Mouse (Mus musculus): ENCODE data around the gene Cfap61. TPM values are rescaled to one million over a fixed set of nuclear protein-coding genes. Genes with fewer than 3 reads are reported as not detected.

Cfap61 gene
- polyA plus RNA-seq, 1 experiment = not detected

DNA sequence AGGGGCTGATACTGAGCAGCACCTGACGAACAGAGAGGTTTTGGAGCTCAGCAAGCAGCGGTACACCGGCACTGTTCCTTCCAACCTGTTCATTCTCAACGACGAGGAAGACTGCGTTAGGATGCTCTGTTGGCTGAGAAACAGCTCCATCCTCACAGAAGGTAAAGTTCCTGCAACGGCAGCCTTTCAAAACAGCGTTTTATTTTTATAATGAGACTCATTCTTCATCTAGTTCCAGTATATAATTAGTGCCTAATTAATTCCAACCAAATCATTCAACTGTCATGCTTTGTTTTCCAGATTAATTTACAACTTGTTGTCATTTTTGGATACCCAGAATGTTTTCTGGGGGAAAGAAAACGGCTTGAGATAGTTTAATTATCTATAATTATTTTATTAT lies 175.3 kb downstream of the Cfap61 start:
- TF ChIP-seq POLR2A (IDR thresholded peaks at IDR 0.05; ENCODE audit: insufficient read depth, low read depth, low read length) (no peak), CTCF (IDR thresholded peaks at IDR 0.05; ENCODE audit: insufficient read depth, low read depth, low read length) (no peak)
- H3K27ac ChIP-seq (ENCODE audit: insufficient read depth, low read depth, low read length) = no peak overlapping the region
- 55% methylated on average over 9 of the region's 9 CpGs for WGBS

DNA sequence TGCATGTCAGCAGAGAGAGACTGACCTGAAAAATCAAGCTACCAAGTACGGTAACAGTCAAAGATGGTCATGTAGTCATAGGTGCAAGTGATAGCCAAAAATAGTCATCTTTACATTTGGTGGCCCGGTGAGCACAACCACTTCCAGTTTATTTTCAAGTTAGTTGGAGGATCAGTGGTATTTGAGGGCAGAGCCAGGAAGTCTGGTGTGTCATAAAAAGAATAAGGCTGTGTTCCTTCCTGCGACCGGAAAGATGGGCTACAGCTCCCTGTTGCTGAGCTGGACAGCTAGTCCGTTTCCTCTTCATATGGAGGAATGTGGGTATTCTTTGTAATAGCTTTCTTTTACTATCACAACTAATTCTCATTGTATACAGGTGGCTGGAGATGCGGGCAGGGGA lies 181.7 kb downstream of the Cfap61 start:
- 93% methylated on average over 6 of the region's 6 CpGs for WGBS
- TF ChIP-seq POLR2A (IDR thresholded peaks at IDR 0.05; ENCODE audit: insufficient read depth, low read depth, low read length) (no peak), CTCF (IDR thresholded peaks at IDR 0.05; ENCODE audit: insufficient read depth, low read depth, low read length) (no peak)
- Histone ChIP-seq H3K4me3 (ENCODE audit: insufficient read depth, low read depth, low read length) (no peak overlapping the region), H3K27ac (ENCODE audit: insufficient read depth, low read depth, low read length) (no peak overlapping the region), H3K4me1 (ENCODE audit: control insufficient read depth, insufficient read depth, low read length) (no peaks in the 10 kb centered on the region)

More for the DNA sequence above, 175.3 kb downstream of the Cfap61 start:
- Histone ChIP-seq H3K4me1 (ENCODE audit: control insufficient read depth, insufficient read depth, low read length) (no peaks in the 10 kb centered on the region), H3K4me3 (ENCODE audit: insufficient read depth, low read depth, low read length) (no peak overlapping the region)

DNA sequence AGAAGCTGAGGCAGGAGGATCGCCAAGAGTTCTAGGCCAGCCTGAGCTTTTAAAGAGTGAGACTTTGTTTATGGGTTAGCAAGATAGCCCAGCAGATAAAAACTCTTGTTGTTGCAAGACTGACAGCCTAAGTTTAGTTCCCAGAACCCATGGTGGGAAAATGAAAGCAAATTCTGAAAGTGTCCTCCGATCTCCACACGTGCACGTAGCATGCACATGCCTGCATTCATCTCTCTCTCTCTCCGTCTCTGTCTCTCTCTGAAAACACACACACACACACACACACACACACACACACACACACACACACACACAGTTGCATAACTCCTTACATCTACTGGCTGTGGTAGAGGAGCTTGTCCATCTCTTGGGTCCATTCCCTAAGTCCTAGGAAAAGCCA lies 182.1 kb downstream of the Cfap61 start:
- Histone ChIP-seq H3K4me1 (ENCODE audit: control insufficient read depth, insufficient read depth, low read length) (no peaks in the 10 kb centered on the region), H3K4me3 (ENCODE audit: insufficient read depth, low read depth, low read length) (no peak overlapping the region), H3K27ac (ENCODE audit: insufficient read depth, low read depth, low read length) (no peak overlapping the region)
- WGBS = 97% methylated on average over 5 of the region's 5 CpGs
- TF ChIP-seq POLR2A (IDR thresholded peaks at IDR 0.05; ENCODE audit: insufficient read depth, low read depth, low read length) (no peak), CTCF (IDR thresholded peaks at IDR 0.05; ENCODE audit: insufficient read depth, low read depth, low read length) (no peak)

DNA sequence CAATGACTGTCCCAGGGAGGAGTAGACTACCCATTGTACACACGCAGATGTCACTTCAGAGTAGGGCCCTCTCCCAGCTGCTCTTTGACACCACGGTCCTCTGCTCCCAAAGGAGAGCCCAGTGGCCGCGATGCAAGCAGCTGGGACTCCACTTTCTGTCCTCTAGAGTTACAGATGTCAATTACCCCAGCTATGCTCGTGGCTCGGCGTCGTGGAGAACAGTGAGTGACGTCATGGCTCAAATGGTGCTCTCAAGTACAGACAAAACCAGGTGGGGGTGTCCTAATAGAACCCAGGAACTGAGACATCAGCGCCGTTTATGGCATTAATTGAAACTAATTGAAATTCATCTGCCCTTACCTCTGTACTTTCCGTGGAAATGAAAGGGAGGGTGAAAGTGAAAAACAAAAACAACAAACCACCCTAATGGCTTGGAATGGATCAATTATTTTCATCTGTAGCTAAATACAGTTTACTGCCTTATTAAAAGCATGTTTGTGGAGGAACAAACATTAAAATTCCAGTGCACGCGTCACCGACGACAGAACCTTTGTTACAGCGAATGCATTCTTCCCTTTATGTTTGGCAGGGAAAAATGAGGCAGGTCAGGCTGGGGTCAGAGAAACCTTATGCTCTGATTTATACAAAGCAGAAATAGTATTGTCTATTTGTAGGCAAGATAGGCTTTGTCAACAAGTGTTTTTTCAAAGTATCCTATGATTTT lies 182.8 kb downstream of the Cfap61 start:
- 56% methylated on average over 17 of the region's 17 CpGs for WGBS
- no peak for TF ChIP-seq POLR2A (IDR thresholded peaks at IDR 0.05; ENCODE audit: insufficient read depth, low read depth, low read length)
- no peak for TF ChIP-seq CTCF (IDR thresholded peaks at IDR 0.05; ENCODE audit: insufficient read depth, low read depth, low read length)

DNA sequence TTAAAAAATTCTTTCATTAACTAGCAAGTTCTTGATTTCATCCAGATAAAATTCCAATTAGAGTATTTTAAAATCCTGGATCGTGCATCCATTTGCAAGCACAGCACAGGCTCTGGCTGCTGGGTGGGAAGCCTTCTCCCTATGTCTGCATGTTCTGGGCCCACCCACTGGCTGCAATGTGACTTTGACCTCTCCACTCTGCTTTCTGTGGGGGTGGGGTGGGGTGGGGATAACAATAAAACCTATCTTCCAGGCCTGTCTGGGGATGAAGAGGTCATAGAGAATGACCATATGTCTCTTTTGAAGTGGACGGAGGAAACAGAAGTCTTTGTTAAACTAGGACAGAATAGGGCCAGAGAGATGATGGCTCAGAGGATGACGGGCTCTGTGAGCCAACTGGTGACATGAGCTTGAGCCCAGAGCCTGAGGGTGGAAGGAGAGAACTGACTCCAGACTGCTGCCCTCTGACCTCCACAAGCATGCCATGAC lies 183.4 kb downstream of the Cfap61 start:
- no peaks in the 10 kb centered on the region for H3K4me1 ChIP-seq (ENCODE audit: control insufficient read depth, insufficient read depth, low read length)
- H3K4me3 ChIP-seq (ENCODE audit: insufficient read depth, low read depth, low read length) = no peak overlapping the region
- WGBS = 73% methylated on average over 3 of the region's 3 CpGs
- H3K27ac ChIP-seq (ENCODE audit: insufficient read depth, low read depth, low read length) = no peak overlapping the region
- no peak for TF ChIP-seq CTCF (IDR thresholded peaks at IDR 0.05; ENCODE audit: insufficient read depth, low read depth, low read length)
- no peak for TF ChIP-seq POLR2A (IDR thresholded peaks at IDR 0.05; ENCODE audit: insufficient read depth, low read depth, low read length)

More for the DNA sequence above, 182.8 kb downstream of the Cfap61 start:
- Histone ChIP-seq H3K27ac (ENCODE audit: insufficient read depth, low read depth, low read length) (no peak overlapping the region), H3K4me1 (ENCODE audit: control insufficient read depth, insufficient read depth, low read length) (no peaks in the 10 kb centered on the region), H3K4me3 (ENCODE audit: insufficient read depth, low read depth, low read length) (no peak overlapping the region)

DNA sequence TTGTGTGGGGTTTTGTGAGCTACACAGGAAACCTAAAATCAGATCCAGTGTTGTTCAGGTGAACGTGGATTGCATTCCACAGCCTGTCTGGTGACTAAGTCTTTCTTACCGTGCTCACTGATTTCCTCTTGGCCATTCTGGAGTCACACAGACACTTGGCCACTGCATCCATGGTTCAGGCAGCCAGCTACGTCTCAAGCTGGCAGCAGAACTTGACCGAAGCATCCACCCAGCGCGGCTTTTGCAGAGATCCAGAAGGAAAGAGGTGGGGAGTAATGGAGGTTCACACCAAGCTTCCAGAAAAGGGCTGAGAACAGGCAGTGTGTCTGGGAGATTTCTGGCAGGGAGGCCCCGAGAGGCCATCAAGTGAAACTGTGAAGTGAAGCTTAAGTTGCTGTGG lies 187.0 kb downstream of the Cfap61 start:
- H3K4me3 ChIP-seq (ENCODE audit: insufficient read depth, low read depth, low read length) = no peak overlapping the region
- no peaks in the 10 kb centered on the region for H3K4me1 ChIP-seq (ENCODE audit: control insufficient read depth, insufficient read depth, low read length)
- no peak overlapping the region for H3K27ac ChIP-seq (ENCODE audit: insufficient read depth, low read depth, low read length)
- TF ChIP-seq CTCF (IDR thresholded peaks at IDR 0.05; ENCODE audit: insufficient read depth, low read depth, low read length) = no peak
- TF ChIP-seq POLR2A (IDR thresholded peaks at IDR 0.05; ENCODE audit: insufficient read depth, low read depth, low read length) = no peak
- 74% methylated on average over 7 of the region's 7 CpGs for WGBS

DNA sequence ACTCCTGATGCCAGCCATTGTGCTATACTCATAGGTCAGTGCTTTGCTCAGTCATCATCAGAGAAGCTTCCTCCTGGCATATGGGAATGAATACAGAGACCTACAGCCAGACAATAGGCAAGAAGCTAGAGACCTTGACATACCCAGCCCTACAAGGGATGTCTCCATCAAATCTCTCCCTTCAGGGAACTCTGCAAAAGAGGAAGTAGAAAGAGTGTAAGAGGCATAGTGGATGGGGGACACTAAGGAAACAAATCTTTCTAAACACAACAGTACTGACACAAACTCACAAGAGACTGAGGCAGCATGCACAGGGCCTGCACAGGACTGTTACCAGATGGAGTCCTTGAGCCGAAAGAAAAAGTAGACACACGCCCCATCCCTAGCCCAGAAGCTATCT lies 190.5 kb downstream of the Cfap61 start:
- no peak overlapping the region for H3K4me3 ChIP-seq (ENCODE audit: insufficient read depth, low read depth, low read length)
- H3K4me1 ChIP-seq (ENCODE audit: control insufficient read depth, insufficient read depth, low read length) = peaks cover 3% of the 10 kb centered on the region
- TF ChIP-seq POLR2A (IDR thresholded peaks at IDR 0.05; ENCODE audit: insufficient read depth, low read depth, low read length) (no peak), CTCF (IDR thresholded peaks at IDR 0.05; ENCODE audit: insufficient read depth, low read depth, low read length) (no peak)
- 95% methylated on average over 2 of the region's 2 CpGs for WGBS
- no peak overlapping the region for H3K27ac ChIP-seq (ENCODE audit: insufficient read depth, low read depth, low read length)

DNA sequence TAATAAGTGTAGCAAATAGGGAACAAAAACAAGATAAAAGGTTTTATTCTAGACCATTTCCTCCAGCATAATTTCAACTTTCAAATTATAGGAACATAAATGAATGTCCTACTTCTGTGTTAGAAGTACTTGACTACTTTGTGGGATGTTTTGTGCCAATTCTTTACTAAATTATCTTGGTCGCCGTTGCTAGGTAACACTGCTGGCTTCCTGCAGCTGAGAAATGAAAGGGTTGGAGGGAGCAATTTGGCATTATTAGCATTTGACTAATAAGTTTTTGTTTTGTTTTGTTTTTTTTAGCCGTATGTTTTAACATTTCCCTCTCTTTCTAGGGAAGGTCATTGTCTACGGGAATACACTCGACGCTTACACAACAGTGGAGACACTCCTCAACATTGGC lies 194.0 kb downstream of the Cfap61 start:
- TF ChIP-seq CTCF (IDR thresholded peaks at IDR 0.05; ENCODE audit: insufficient read depth, low read depth, low read length) = no peak
- Histone ChIP-seq H3K4me3 (ENCODE audit: insufficient read depth, low read depth, low read length) (no peak overlapping the region), H3K4me1 (ENCODE audit: control insufficient read depth, insufficient read depth, low read length) (peaks cover 3% of the 10 kb centered on the region), H3K27ac (ENCODE audit: insufficient read depth, low read depth, low read length) (no peak overlapping the region)
- WGBS = 24% methylated on average over 6 of the region's 6 CpGs

DNA sequence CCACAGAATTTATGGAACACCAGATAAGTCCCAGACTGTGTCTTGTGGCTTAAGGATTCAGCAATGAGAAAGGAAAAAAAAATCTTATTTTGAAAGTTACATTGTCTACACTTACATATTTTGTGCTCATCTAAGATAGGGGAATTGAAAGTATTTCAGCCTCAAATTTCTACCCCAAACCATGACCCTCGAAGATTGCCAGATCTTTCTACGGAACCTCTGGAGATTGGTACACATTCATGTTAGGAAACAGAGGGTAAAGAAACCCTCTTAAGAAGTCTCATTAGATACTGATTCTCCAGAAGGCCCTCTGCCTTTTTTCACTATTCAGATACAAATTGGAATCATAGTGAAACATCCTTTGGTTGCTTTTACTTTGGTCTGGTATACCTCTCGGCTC lies 195.9 kb downstream of the Cfap61 start:
- H3K4me1 ChIP-seq (ENCODE audit: control insufficient read depth, insufficient read depth, low read length) = peaks cover 3% of the 10 kb centered on the region
- no peak overlapping the region for H3K27ac ChIP-seq (ENCODE audit: insufficient read depth, low read depth, low read length)
- H3K4me3 ChIP-seq (ENCODE audit: insufficient read depth, low read depth, low read length) = no peak overlapping the region
- 95% methylated on average over 3 of the region's 3 CpGs for WGBS
- no peak for TF ChIP-seq CTCF (IDR thresholded peaks at IDR 0.05; ENCODE audit: insufficient read depth, low read depth, low read length)
- TF ChIP-seq POLR2A (IDR thresholded peaks at IDR 0.05; ENCODE audit: insufficient read depth, low read depth, low read length) = no peak
